Mouse (Mus musculus) liver, adult 2 months (tissue): Measurements from ENCODE around the gene Cnnm1.

Experiments used
- CTCF ChIP-seq: fragments of 200-500 bp; IDR thresholded peaks from 2 replicates; pipeline ENCODE4 v1.5.1; 2011; ENCODE audit warnings: low read depth, low read length, control low read depth
- POLR2A ChIP-seq: fragments of 200-500 bp; IDR thresholded peaks from 2 replicates; pipeline ENCODE4 v1.6.1; 2011; ENCODE audit warnings: low read length, control low read depth; ENCODE audit not compliant: insufficient read depth; ENCODE audit errors: extremely low read depth

DNA sequence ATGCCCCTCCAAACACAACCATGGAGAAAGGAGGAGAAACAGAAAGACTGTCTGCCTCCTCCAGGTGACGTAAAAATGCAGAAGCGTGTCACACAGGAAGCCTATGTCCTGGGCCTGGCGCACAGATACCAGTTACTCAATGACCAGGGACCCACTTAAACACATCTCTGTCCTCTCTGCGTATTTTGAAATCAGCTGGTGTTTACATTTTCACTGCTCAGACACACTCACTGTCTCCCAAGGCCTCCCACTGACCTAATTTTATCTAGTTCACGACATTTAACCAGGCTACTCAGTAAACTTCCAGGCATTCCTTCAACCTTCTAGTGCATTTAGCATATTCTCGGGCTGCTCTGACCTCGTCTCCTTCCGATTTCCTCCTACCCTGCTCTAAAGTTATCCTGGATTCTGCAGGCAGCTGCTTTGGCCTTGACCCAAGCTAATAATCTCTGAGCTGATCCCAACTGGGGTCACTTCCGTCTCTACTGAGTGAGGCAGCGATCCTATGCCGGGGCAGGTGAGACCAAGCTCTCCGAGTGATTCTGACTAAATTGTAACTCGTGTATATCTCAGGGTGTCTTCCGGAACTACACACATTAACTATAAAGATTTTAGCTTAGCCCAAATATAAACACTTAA lies 76.3 kb downstream of the Cnnm1 start:
- TF ChIP-seq CTCF: no peak
- no peak for TF ChIP-seq POLR2A
